Mouse (Mus musculus) c-Kit-positive CD71-positive TER-119-negative erythroid progenitor cells, embryonic 14.5 days (primary cell): ENCODE results near the gene Ism1.

Source experiments
- DNase-seq: peaks from one replicate; pipeline ENCODE4 v3.0.0-alpha.2; 2013; ENCODE audit warnings: low read depth

Gene Ism1

GRCm38 (mm10) chr2:139677809-139678274 is at the start of gene Ism1:
Gene Ism1, plus strand, starts transcription at chr2:139678178.
- no peak for DNase-seq

- DNase-seq = no peak
Observed at GRCm38 (mm10) chr2:139628731-139629130, 49.2 kb upstream of the Ism1 start.

- DNase-seq = no peak
Observed at GRCm38 (mm10) chr2:139629653-139630052, 48.3 kb upstream of the Ism1 start.

GRCm38 (mm10) chr2:139634506-139634905 is 43.5 kb upstream of the Ism1 start:
- no peak for DNase-seq

GRCm38 (mm10) chr2:139637861-139638260 is 40.1 kb upstream of the Ism1 start:
- no peak for DNase-seq

GRCm38 (mm10) chr2:139641757-139642385 is 36.1 kb upstream of the Ism1 start:
- no peak for DNase-seq

- no peak for DNase-seq
Observed at GRCm38 (mm10) chr2:139649518-139649917, 28.5 kb upstream of the Ism1 start.

- DNase-seq = no peak
Observed at GRCm38 (mm10) chr2:139656750-139657149, 21.2 kb upstream of the Ism1 start.

- DNase-seq = no peak
Observed at GRCm38 (mm10) chr2:139671838-139672237, 6.1 kb upstream of the Ism1 start.

GRCm38 (mm10) chr2:139672371-139672770 is 5.6 kb upstream of the Ism1 start:
- no peak for DNase-seq

- DNase-seq = no peak
Observed at GRCm38 (mm10) chr2:139677065-139677762, 764 bp upstream of the Ism1 start.

GRCm38 (mm10) chr2:139678275-139679140 is 530 bp downstream of the Ism1 start:
- no peak for DNase-seq

- no peak for DNase-seq
Observed at GRCm38 (mm10) chr2:139682540-139682939, 4.6 kb downstream of the Ism1 start.

GRCm38 (mm10) chr2:139689442-139690003 is 11.5 kb downstream of the Ism1 start:
- no peak for DNase-seq

GRCm38 (mm10) chr2:139693521-139693920 is 15.5 kb downstream of the Ism1 start:
- no peak for DNase-seq

GRCm38 (mm10) chr2:139694638-139695037 is 16.7 kb downstream of the Ism1 start:
- DNase-seq = no peak

- DNase-seq = no peak
Observed at GRCm38 (mm10) chr2:139696578-139696977, 18.6 kb downstream of the Ism1 start.

- no peak for DNase-seq
Observed at GRCm38 (mm10) chr2:139700609-139701008, 22.6 kb downstream of the Ism1 start.

- no peak for DNase-seq
Observed at GRCm38 (mm10) chr2:139704951-139705350, 27.0 kb downstream of the Ism1 start.

GRCm38 (mm10) chr2:139708194-139708899 is 30.4 kb downstream of the Ism1 start:
- DNase-seq = no peak

- no peak for DNase-seq
Observed at GRCm38 (mm10) chr2:139711640-139712039, 33.7 kb downstream of the Ism1 start.

- no peak for DNase-seq
Observed at GRCm38 (mm10) chr2:139712046-139712445, 34.1 kb downstream of the Ism1 start.
